Mouse (Mus musculus): Measurements from ENCODE around the gene Psma7. TPM values are rescaled to one million over a fixed set of nuclear protein-coding genes. Genes with fewer than 3 reads are reported as not detected.

Psma7 gene
- polyA plus RNA-seq, 1 experiment from 2014 or later = 423 TPM

DNA sequence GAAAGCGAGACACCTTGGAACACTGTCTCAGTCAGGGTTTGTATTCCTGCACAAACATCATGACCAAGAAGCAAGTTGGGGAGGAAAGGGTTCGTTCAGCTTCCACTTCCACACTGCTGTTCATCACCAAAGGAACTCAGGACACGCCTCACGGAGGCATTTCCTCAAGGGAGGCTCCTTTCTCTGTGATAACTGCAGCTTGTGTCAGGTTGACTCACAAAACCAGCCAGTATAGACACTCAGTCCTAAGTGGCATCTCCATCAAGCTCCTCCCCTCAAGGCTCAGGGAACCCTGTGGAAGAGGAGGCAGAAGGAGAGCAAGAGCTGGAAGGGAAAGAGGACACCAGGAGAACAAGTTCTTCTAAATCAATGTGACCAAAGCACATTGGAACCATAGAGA, 43.8 kb downstream of the Psma7 start:
- Histone ChIP-seq H3K9me3 (replicated peaks) (no peaks in the 10 kb centered on the region), H3K4me2 (no peak overlapping the region), H3K36me3 (no peaks in the 10 kb centered on the region), H3K4me1 (replicated peaks) (no peaks in the 10 kb centered on the region), H3K27me3 (no peaks in the 10 kb centered on the region), H3K4me3 (replicated peaks) (no peak overlapping the region), H3K9ac (no peak overlapping the region), H3K27ac (no peak overlapping the region)
- no peak for ATAC-seq (ENCODE audit: low read depth)
- DNase-seq = no peak
- WGBS (ENCODE audit: insufficient replicate concordance) = 38% methylated on average over 4 of the region's 4 CpGs

DNA sequence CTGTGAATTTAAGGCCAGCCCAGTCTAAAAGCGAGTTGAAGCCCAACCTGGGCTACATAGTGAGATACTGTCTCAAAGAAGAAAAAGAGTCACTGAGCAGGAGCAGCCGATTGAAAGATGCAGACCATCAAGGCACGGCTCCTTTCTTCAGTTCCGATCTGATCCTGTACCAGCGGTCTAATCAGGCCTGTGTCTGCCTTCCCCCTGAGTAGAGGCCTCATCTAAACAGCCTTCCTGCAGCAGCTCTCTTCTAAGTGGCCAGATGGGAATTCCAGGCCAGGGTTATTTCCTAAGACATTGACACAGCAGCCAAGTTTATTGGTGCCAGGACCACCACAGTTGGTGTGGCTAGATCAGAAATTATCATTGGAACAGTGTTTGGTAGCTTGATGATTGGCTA, 49.2 kb downstream of the Psma7 start:
- no peak overlapping the region for H3K27ac ChIP-seq
- 75% methylated on average over 5 of the region's 5 CpGs for WGBS (ENCODE audit: insufficient replicate concordance)
- no peaks in the 10 kb centered on the region for H3K36me3 ChIP-seq
- no peak overlapping the region for H3K4me3 ChIP-seq (replicated peaks)
- H3K4me1 ChIP-seq (replicated peaks) = no peaks in the 10 kb centered on the region
- DNase-seq = no peak
- H3K9me3 ChIP-seq (replicated peaks) = no peaks in the 10 kb centered on the region
- no peaks in the 10 kb centered on the region for H3K27me3 ChIP-seq
- no peak for ATAC-seq (ENCODE audit: low read depth)
- H3K9ac ChIP-seq = no peak overlapping the region
- no peak overlapping the region for H3K4me2 ChIP-seq

DNA sequence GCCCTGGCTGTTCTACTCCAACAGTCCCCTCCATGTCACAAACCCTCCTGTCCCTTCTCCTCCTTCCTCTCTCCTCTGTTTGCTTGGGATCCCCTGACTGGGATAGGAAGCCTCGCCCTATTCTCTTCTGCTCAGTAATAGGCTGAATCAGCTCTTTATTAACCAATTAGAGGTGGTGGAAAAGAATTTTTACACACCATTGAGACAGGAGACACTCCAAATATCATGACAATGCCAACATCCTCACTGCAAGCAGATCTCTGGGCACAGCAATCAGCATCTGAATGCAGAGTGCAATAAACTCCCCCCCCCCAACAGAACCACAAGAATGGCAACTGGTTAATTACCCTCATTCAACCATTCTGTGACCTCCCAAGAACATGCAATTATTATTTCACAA, 53.1 kb downstream of the Psma7 start:
- WGBS (ENCODE audit: insufficient replicate concordance) = 60% methylated on average over 1 of the region's 1 CpGs

DNA sequence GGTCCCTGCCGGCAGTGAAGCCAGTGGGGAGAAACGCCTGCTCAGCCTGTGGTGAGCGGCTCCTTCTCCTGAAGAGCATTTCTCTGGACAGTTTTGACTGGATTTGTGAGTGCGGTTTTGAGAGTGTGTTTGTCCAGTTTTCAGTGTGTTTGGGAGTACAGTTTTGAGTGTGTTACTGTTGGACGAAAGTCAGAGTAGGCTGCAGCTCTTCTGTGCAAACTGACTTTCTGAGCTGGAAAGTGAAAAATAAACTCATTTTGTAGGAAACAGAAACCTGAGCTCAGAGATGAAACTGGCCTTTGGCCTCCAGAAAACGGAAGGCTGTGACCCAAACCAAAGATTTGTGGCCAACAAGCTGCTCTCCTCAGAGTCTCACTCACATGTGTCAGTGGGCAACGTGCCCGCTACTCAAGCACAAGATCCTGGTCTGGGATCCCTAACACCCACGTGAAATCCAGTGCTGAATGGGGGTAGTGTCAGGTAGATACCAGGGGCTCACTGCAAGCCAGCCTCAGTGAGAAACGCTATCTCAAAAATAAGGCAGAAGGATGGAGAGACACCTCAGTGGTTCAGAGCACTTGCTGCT, 55.7 kb downstream of the Psma7 start:
- DNase-seq = no peak

More for the DNA sequence above, 53.1 kb downstream of the Psma7 start:
- Histone ChIP-seq H3K27ac (no peak overlapping the region), H3K36me3 (no peaks in the 10 kb centered on the region), H3K9me3 (replicated peaks) (no peaks in the 10 kb centered on the region), H3K4me2 (no peak overlapping the region), H3K4me3 (replicated peaks) (no peak overlapping the region), H3K27me3 (no peaks in the 10 kb centered on the region), H3K9ac (no peak overlapping the region), H3K4me1 (replicated peaks) (no peaks in the 10 kb centered on the region)
- ATAC-seq (ENCODE audit: low read depth) = no peak
- DNase-seq = no peak

More for the DNA sequence above, 55.7 kb downstream of the Psma7 start:
- no peaks in the 10 kb centered on the region for H3K4me1 ChIP-seq (replicated peaks)
- 61% methylated on average over 10 of the region's 10 CpGs for WGBS (ENCODE audit: insufficient replicate concordance)
- no peaks in the 10 kb centered on the region for H3K36me3 ChIP-seq
- H3K27ac ChIP-seq = no peak overlapping the region
- no peaks in the 10 kb centered on the region for H3K27me3 ChIP-seq
- no peak overlapping the region for H3K4me2 ChIP-seq
- no peaks in the 10 kb centered on the region for H3K9me3 ChIP-seq (replicated peaks)
- H3K9ac ChIP-seq = no peak overlapping the region
- no peak overlapping the region for H3K4me3 ChIP-seq (replicated peaks)
- no peak for ATAC-seq (ENCODE audit: low read depth)

Other genes with a start within 250 kb of the Psma7 start
- gene Taf4, start 65.8 kb downstream of the Psma7 start, polyA plus RNA-seq (2015; fragmentation: Nextera tagmentation; extraction: Ambion mirVana) = 2.0 and 2.1 TPM in 2 replicates
- 2.0 and 2.1 TPM in 2 replicates for gene Lsm14b, start 17.4 kb downstream of the Psma7 start, polyA plus RNA-seq (2015; fragmentation: Nextera tagmentation; extraction: Ambion mirVana)
- 0.77 and 0.87 TPM in 2 replicates for gene Ss18l1, start 76 bp upstream of the Psma7 start, polyA plus RNA-seq (2015; fragmentation: Nextera tagmentation; extraction: Ambion mirVana)
- 14.7 and 15.2 TPM in 2 replicates for gene Mtg2, start 28.2 kb upstream of the Psma7 start, polyA plus RNA-seq (2015; fragmentation: Nextera tagmentation; extraction: Ambion mirVana)
- not detected in 2 replicates for gene Hrh3, start 62.1 kb upstream of the Psma7 start, polyA plus RNA-seq (2015; fragmentation: Nextera tagmentation; extraction: Ambion mirVana)
- gene Osbpl2, start 76.9 kb upstream of the Psma7 start, polyA plus RNA-seq (2015; fragmentation: Nextera tagmentation; extraction: Ambion mirVana) = 10.1 and 10.4 TPM in 2 replicates
- gene Adrm1, start 129.1 kb upstream of the Psma7 start, polyA plus RNA-seq (2015; fragmentation: Nextera tagmentation; extraction: Ambion mirVana) = 151 and 159 TPM in 2 replicates
- 1.5 and 1.9 TPM in 2 replicates for gene Lama5, start 183.4 kb upstream of the Psma7 start, polyA plus RNA-seq (2015; fragmentation: Nextera tagmentation; extraction: Ambion mirVana)
- gene Rps21, start 214.9 kb upstream of the Psma7 start, polyA plus RNA-seq (2015; fragmentation: Nextera tagmentation; extraction: Ambion mirVana) = 525 and 552 TPM in 2 replicates
- gene Cables2, start 231.1 kb upstream of the Psma7 start, polyA plus RNA-seq (2015; fragmentation: Nextera tagmentation; extraction: Ambion mirVana) = 4.2 and 4.4 TPM in 2 replicates
- not detected in 2 replicates for gene Rbbp8nl, start 247.4 kb upstream of the Psma7 start, polyA plus RNA-seq (2015; fragmentation: Nextera tagmentation; extraction: Ambion mirVana)

Data from liver, embryonic 13.5 days (tissue).